Mouse (Mus musculus): Measurements from ENCODE around the gene Vti1a.

GRCm38 (mm10) chr19:55565111-55565510 lies 249.0 kb downstream of the Vti1a start:
- TF ChIP-seq CTCF (IDR thresholded peaks at IDR 0.05; ENCODE audit: borderline replicate concordance, insufficient read depth, low read length) (no peak), POLR2A (IDR thresholded peaks at IDR 0.05; ENCODE audit: low read depth, low read length) (no peak)
